Comparison of ENCODE assay signal across 27 mouse cellular contexts in the genomic region with DNA sequence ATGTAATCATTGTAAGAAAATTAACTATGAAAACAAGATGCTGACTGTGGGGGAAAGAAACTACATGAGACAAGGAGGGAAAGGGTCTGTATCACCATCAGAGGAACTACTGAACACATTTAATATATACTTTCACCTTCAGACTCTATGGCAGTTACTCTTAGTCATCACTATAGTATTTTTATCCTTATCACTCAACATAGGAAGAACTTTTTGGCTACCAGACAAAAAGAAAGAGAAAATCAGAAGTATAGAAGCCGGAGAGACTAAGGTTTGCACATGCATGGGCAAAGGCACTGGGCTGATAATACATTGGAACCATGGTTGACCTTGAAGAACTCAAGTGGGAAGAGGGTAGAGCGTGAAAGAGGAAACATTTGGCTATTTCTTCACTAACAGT.
"Had no signal": no experiment of that assay in that cellular context is flagged by ENCODE, and none has a peak within 500 bp of the region (broad histone marks: within the 10 kb centered on the region; RNA-seq: fewer than 3 reads in every experiment).

No protein-coding gene starts in this region.

- H3K4me1 ChIP-seq: embryonic facial prominence, embryonic 10.5 days; embryonic facial prominence, embryonic 12.5 days; embryonic facial prominence, embryonic 13.5 days; embryonic facial prominence, embryonic 15.5 days; forebrain, embryonic 10.5 days; forebrain, embryonic 12.5 days; forebrain, embryonic 13.5 days; forebrain, embryonic 15.5 days had no signal

- H3K9me3 ChIP-seq: embryonic facial prominence, embryonic 10.5 days; embryonic facial prominence, embryonic 12.5 days; embryonic facial prominence, embryonic 13.5 days; embryonic facial prominence, embryonic 15.5 days; forebrain, embryonic 10.5 days; forebrain, embryonic 12.5 days; forebrain, embryonic 13.5 days; forebrain, embryonic 15.5 days had no signal

- H3K27me3 ChIP-seq: embryonic facial prominence, embryonic 12.5 days; embryonic facial prominence, embryonic 13.5 days; embryonic facial prominence, embryonic 15.5 days; forebrain, embryonic 12.5 days; forebrain, embryonic 13.5 days; forebrain, embryonic 15.5 days had no signal

- H3K27ac ChIP-seq: embryonic facial prominence, embryonic 10.5 days; embryonic facial prominence, embryonic 12.5 days; embryonic facial prominence, embryonic 13.5 days; embryonic facial prominence, embryonic 15.5 days; forebrain, embryonic 10.5 days; forebrain, embryonic 12.5 days; forebrain, embryonic 13.5 days; forebrain, embryonic 15.5 days; gastrocnemius, adult 2 months; heart, adult 2 months had no signal

- ATAC-seq: forebrain, embryonic 13.5 days; forebrain, embryonic 14.5 days; forebrain, embryonic 15.5 days; forebrain, embryonic 16.5 days; forebrain, postnatal 0 days had no signal

- H3K9ac ChIP-seq: embryonic facial prominence, embryonic 12.5 days; embryonic facial prominence, embryonic 13.5 days; embryonic facial prominence, embryonic 15.5 days; forebrain, embryonic 12.5 days; forebrain, embryonic 13.5 days; forebrain, embryonic 15.5 days; forebrain, postnatal 0 days had no signal

- H3K4me3 ChIP-seq: embryonic facial prominence, embryonic 10.5 days; embryonic facial prominence, embryonic 12.5 days; embryonic facial prominence, embryonic 13.5 days; embryonic facial prominence, embryonic 15.5 days; erythroblast, embryonic 14.5 days; forebrain, embryonic 10.5 days; forebrain, embryonic 12.5 days; forebrain, embryonic 13.5 days; forebrain, embryonic 15.5 days; gastrocnemius, adult 2 months; heart, adult 2 months had no signal

- H3K4me2 ChIP-seq: embryonic facial prominence, embryonic 12.5 days; embryonic facial prominence, embryonic 13.5 days; embryonic facial prominence, embryonic 15.5 days; forebrain, embryonic 12.5 days; forebrain, embryonic 13.5 days; forebrain, embryonic 15.5 days had no signal

- DNase-seq: cerebellum, adult 9-10 months; cerebellum, adult 9-11 months; cerebellum, postnatal 10 days; cerebellum, postnatal 14 days; cerebellum, postnatal 25 days; cerebellum, postnatal 36 days; embryo, embryonic 11 days; forebrain, postnatal 0 days; gastrocnemius, adult 2 months; gastrocnemius, postnatal 10 days; gastrocnemius, postnatal 14 days; gastrocnemius, postnatal 25 days; gastrocnemius, postnatal 36 days; heart, adult 11 months; heart, adult 18-20 months; heart, adult 2 months had no signal
